In the genomic region with DNA sequence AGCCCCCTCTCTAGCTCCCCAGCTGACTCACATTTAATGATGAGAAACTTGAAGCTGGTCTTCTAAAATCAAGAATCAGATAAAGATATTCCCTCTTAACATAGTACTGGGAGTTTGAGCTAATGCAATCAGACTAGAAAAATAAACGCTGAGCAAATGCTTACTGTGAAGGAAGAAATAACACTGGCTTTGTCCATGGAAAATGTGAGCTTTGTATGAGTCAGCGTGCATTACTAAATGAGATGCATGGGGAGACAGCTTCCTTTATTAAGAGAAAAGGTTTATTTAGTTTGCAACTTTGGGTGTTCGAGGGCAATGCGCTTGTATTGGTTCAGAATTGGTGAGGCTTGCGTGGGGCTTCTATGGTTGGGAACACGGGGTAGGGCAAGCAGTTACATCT, we compare ENCODE assay signal across 21 mouse cellular contexts. TPM values are rescaled to one million over a fixed set of nuclear protein-coding genes. Genes with fewer than 3 reads are reported as not detected.
"Had no signal": no experiment of that assay in that cellular context is flagged by ENCODE, and none has a peak within 500 bp of the region (broad histone marks: within the 10 kb centered on the region; RNA-seq: fewer than 3 reads in every experiment).

No protein-coding gene starts in this region.

- H3K36me3 ChIP-seq: midbrain, embryonic 10.5 days; midbrain, embryonic 13.5 days; midbrain, embryonic 15.5 days; neural tube, embryonic 12.5 days; stomach, embryonic 15.5 days had no signal

- H3K9me3 ChIP-seq: midbrain, embryonic 10.5 days; midbrain, embryonic 13.5 days; midbrain, embryonic 15.5 days; neural tube, embryonic 12.5 days; stomach, embryonic 15.5 days had no signal

- DNase-seq: lung, adult 18-20 months; lung, embryonic 14.5 days; lung, postnatal 10 days; lung, postnatal 4 days; right cerebral cortex, postnatal 14 days; thymus, adult 18-20 months; thymus, postnatal 25 days; thymus, postnatal 4 days had no signal

- ATAC-seq: midbrain, embryonic 13.5 days; midbrain, embryonic 15.5 days had no signal

- H3K4me1 ChIP-seq: midbrain, embryonic 10.5 days; midbrain, embryonic 13.5 days; midbrain, embryonic 15.5 days; neural tube, embryonic 12.5 days; stomach, embryonic 15.5 days had no signal

- H3K4me2 ChIP-seq: lung, embryonic 14.5 days; midbrain, embryonic 13.5 days; midbrain, embryonic 15.5 days; neural tube, embryonic 12.5 days; stomach, embryonic 15.5 days had no signal

- H3K9ac ChIP-seq: lung, embryonic 14.5 days; midbrain, embryonic 13.5 days; midbrain, embryonic 15.5 days; neural tube, embryonic 12.5 days; stomach, embryonic 15.5 days had no signal

- H3K27ac ChIP-seq: midbrain, embryonic 10.5 days; midbrain, embryonic 13.5 days; midbrain, embryonic 15.5 days; neural tube, embryonic 12.5 days; stomach, embryonic 15.5 days had no signal

- H3K27me3 ChIP-seq: midbrain, embryonic 13.5 days; midbrain, embryonic 15.5 days; neural tube, embryonic 12.5 days; stomach, embryonic 15.5 days had no signal

- H3K4me3 ChIP-seq: midbrain, embryonic 10.5 days; midbrain, embryonic 13.5 days; midbrain, embryonic 15.5 days; neural tube, embryonic 12.5 days; stomach, embryonic 15.5 days had no signal

RNA-seq across cellular contexts. Expression of gene Nmu, which starts 52.7 kb away (rescaled TPM):
- total RNA-seq: megakaryocyte, adult 5-6 weeks; megakaryocyte-erythroid progenitor cell, adult 5-6 weeks; midbrain, postnatal 0 days; monocyte, adult 5-6 weeks; neutrophil, adult 5-6 weeks had no signal
- polyA plus RNA-seq: liver, embryonic 16.5 days; midbrain, embryonic 13.5 days; spleen, adult 2 months; urinary bladder, adult 2 months had no signal
